Mouse (Mus musculus) brain, adult 2 months (tissue): ENCODE data around the gene Lcn9.
"Not testable (repeated sequence)": the region's sequence is repeated elsewhere in the genome, so short reads cannot be mapped to it uniquely, and the experiment has no call there.

Experiments used
- DNase-seq: peaks from one replicate; pipeline ENCODE4 v3.0.0; 2011; ENCODE audit warnings: low read depth, low spot score

Gene Lcn9

GRCm38 (mm10) chr2:25822806-25823205, at the start of gene Lcn9:
Gene Lcn9 (plus strand): TSS chr2:25823153.
- peak; percentile 77 for DNase-seq

DNA sequence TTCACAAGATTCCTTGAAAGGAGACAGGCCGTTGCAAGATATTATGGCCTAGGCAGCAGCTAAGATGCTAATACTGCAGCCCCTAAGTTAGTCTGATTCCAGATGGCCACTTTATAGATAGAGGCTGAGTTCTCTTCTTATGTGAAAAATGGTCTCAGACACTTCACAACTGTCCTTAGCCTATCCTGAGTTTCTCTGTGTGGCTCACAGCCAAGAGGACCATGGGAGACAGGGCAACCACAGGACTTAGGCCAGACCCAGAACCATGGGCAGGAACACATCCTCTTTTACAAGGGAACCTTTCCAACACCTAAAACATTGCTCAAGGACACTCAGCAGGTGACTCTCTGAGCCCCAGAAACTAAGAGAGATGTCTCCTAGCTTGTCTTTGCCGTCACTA, 49.4 kb upstream of the Lcn9 start:
- no peak for DNase-seq

DNA sequence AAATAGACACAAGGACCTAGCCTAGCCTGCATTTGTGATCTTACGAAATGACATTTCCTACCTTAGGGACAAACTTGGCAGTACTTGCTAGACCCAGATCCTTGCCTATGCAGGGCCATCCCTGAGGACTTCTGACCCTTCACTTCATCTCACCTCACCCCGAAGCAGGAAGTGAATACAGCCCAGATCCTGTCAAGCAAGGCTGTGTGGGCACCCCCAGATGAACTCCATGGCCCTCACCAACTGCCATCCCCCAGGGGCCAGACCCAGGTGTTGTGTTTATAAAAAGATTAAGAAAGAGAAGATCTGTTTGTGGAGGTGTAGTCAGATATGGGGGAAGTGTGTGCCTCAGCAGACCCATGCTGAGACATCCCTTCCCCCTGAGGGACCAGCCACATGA, 48.3 kb upstream of the Lcn9 start:
- no peak for DNase-seq

GRCm38 (mm10) chr2:25775991-25776390, 47.0 kb upstream of the Lcn9 start:
- peak; percentile 14 for DNase-seq

DNA sequence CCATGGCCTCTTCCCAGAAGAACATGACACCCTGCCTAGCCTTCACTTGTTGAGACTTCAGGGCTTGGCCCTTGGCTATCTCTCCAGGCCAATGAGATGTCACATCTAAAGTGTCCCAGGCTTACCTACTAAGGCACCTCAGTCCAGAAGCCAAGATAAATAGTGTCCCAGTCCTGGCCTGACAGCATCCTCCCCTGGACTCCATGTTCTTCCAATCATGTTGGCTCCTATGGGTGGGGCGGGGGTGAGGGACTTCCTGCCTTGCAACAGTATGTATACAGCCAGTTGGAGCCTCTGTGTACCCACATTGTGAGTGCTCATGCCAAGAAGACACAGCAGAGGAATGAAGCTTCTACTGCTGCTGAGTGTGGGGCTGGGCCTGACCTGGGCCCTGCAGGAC, 46.2 kb upstream of the Lcn9 start, which contains the start of gene Lcn11:
TSS of gene Lcn11 (plus strand) at position 301 of the 400 bp plus-strand sequence.
- no peak for DNase-seq

DNA sequence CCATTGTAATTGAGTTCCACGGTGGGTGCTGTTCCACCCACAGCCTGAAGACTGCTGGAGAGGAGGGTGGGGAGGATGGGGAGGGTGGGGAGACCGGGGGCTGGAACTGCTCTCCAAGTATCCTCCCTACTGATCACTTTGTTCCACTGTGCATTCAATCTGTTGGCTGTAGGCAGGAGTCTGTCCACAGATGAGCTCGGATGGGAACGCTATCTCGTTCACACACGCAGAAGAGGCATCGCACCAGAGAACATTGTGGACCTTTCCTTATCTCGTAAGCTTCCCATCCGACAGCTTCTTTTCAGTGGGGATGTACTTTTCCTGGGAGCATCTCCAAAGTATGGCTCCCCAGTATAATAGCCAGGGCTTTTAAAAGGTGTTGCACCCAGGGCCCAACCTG, 43.9 kb upstream of the Lcn9 start:
- DNase-seq: no peak

GRCm38 (mm10) chr2:25780921-25781320, 42.0 kb upstream of the Lcn9 start:
- DNase-seq: peak; percentile 12

GRCm38 (mm10) chr2:25781957-25782356, 41.0 kb upstream of the Lcn9 start, which contains the start of gene Gm13539:
Gene Gm13539 (plus strand): TSS chr2:25782257.
- DNase-seq: no peak

DNA sequence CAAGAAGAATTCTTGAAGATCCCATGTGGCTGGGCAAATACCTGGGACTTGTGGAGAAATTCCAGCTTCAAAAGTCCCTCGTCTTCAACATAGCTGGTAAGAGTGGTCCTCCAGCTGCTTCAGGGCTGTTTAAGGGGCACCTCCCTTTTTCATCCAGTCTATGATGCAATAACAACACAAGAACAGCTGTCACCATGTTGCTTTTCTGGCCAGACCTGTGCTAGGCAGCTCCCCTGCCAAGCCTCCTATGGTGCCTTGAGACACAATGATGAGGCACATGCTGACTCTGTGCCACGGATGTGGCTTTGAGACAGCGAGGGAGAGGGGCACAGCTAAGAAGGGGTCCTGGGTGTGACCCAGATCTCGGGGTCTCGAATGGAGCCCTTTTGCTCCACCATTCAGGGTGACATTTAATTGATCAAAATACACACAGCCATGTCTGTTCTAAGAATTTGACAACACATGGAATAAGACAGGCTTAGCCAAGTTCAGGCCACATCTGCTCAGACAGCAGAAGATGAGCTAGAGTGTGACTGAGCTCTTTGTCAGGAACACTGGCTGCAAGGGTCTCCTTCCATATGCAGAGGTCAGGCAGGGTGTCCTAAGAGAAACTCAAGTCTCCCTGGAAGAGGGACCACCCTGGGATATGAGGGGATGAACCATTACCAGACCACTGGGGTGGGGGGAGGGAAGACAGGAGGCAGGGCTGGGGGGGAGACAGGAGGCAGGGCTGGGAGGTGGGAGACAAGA, 37.2 kb upstream of the Lcn9 start:
- DNase-seq: no peak

DNA sequence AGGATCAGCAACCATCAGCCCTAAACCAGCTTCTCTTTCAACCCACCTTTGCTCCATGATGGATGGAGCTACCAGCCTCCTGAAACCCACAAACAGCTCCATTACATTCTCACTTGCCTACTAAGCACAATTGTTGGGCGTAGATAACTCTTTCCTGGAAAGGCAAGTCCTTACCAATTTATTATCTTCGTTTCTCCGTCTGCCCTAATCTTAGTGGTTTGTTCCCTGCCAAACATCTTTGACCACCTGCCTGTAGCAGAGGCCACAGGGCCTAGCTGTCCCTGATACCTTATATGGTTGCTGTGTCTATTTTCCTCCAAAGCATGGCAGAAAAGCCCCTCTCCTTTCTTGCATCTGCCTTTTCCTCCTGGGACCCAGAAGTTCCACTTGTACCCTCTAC, 33.9 kb upstream of the Lcn9 start:
- DNase-seq: no peak

GRCm38 (mm10) chr2:25797635-25798034, 25.3 kb upstream of the Lcn9 start:
- DNase-seq: peak; percentile 52

GRCm38 (mm10) chr2:25798065-25798464, 24.9 kb upstream of the Lcn9 start:
- peak; percentile 81 for DNase-seq

GRCm38 (mm10) chr2:25811711-25812110, 11.2 kb upstream of the Lcn9 start:
- DNase-seq: no peak

- DNase-seq: no peak
Observed at GRCm38 (mm10) chr2:25813364-25813763, 9.6 kb upstream of the Lcn9 start.

DNA sequence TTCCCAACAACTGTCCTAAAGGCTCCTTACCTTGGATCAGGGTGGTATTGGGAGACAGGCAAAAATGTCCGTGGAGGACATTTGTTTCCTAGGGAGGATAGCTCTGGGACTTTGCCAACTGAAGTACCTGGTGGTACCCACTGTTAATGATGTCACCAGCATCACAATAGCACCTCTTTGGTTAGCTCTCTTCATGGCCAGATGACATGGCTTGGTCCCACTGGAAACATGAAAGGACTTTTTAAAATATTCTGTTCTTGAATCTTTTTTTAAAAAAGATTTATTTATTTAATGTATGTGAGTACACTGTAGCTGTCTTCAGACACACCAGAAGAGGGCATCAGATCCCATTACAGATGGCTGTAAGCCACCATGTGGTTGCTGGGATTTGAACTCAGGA, 7.2 kb upstream of the Lcn9 start, which contains the start of gene Glt6d1:
TSS of gene Glt6d1 (minus strand) at position 101 of the 400 bp plus-strand sequence.
- DNase-seq: not testable (repeated sequence)

GRCm38 (mm10) chr2:25824751-25825150, 1.8 kb downstream of the Lcn9 start:
- DNase-seq: no peak

GRCm38 (mm10) chr2:25828344-25828947, 5.5 kb downstream of the Lcn9 start:
- no peak for DNase-seq

- no peak for DNase-seq
Observed at GRCm38 (mm10) chr2:25830786-25831185, 7.8 kb downstream of the Lcn9 start.

DNA sequence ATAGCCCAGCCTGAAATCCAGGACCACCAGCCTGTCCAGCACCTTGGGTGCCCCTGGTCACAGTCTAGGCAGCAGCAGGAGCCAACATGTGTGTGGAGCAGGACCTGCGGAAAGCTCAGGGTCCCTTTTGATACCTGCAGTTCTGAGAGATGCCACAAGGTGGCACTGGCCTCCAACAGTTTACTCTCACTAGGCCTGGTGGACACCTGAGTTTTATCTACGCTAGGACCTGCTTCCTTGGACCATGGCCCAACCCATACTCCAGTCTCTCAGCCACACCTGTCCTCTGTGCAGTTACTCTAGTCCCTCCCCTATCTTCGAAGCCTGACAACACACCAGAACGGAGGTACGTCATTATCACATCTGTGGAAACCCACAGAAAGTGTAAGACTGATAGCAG, 13.3 kb downstream of the Lcn9 start:
- peak; percentile 87 for DNase-seq

DNA sequence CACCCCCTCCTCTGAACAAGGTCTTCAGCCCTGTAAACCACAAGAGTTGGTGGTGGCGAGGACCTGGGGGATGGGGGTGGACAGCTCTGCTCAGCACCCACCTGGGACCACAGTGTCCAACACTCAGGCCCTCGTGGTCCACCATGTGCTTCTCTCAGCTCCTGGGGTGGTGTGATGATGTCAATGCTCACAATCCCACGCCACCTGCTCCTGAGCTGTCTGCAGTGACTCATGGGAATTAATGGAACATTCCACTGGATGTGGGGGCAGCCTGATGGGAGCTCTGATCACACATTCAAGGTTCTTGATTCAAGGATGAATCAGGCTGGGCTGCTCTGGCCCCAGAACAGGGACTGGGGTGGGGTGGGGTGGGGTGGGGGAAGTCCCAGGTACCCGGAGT, 19.2 kb downstream of the Lcn9 start:
- DNase-seq: peak; percentile 89

GRCm38 (mm10) chr2:25842758-25843157, 19.8 kb downstream of the Lcn9 start:
- peak; percentile 43 for DNase-seq

DNA sequence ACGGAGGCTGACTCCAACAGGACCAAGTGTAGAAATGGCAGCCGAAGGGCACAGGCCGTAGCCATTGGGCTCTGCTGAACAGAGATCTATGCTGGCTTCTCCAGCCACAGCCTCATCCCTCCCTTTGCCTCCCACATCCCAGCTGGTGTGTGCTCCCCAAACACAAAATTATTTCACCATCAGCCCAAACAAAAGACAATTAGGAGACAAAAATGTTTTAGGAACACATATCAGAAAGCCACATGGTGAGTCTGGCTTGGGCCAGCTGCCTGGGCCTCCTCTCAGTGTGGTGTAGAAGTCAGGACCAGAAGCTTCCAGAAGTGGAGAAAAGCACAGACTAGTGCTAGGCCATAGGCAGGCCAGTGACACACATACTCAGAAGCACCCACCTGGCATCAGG, 21.1 kb downstream of the Lcn9 start:
- peak; percentile 36 for DNase-seq

DNA sequence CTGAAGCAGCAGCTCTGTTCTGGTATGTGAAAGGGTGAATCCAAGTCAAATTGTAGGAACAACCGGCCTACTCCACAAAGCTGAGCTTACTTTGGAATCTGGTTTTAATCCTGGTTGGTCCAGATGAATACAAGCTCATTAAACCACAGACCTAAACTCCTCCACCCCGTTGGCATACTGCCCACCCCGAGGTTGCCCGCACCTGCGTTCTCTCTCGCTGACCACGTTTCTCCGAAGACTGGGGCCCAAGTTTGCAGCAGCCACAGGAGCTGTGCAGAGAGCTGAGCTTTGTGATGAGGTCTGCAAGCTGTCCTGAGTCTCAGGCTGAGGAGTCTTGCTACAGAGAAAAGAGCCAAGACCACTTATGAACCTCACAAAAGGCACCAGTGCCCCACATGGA, 23.6 kb downstream of the Lcn9 start:
- DNase-seq: no peak
